Mouse (Mus musculus) hindbrain, embryonic 13.5 days (tissue): ENCODE data around the gene Oscar. TPM values are rescaled to one million over a fixed set of nuclear protein-coding genes. Genes with fewer than 3 reads are reported as not detected.
"Not testable (repeated sequence)": the region's sequence is repeated elsewhere in the genome, so short reads cannot be mapped to it uniquely, and the experiment has no call there.

Source experiments
- ATAC-seq: fragments of 200-750 bp; cut with Nextera tagmentation; 2 replicates; pipeline ENCODE4 v1.8.0; 2017; ENCODE audit warnings: moderate TSS enrichment; ENCODE audit not compliant: low FRiP score
- H3K27ac ChIP-seq: fragments of 300-500 bp; sonication (generic); 2 replicates; pipeline ENCODE4 v1.5.1; 2015; ENCODE audit warnings: inconsistent platforms, mild to moderate bottlenecking, moderate library complexity
- H3K27me3 ChIP-seq: fragments of 300-500 bp; sonication (generic); 2 replicates; pipeline ENCODE4 v1.6.1; 2015; ENCODE audit warnings: mild to moderate bottlenecking, inconsistent platforms
- H3K36me3 ChIP-seq: fragments of 300-500 bp; sonication (generic); 2 replicates; pipeline ENCODE4 v1.6.1; 2015; ENCODE audit warnings: mild to moderate bottlenecking, inconsistent platforms
- H3K4me1 ChIP-seq: fragments of 300-500 bp; sonication (generic); replicated peaks from 2 replicates; pipeline ENCODE4 v1.6.1; 2015; ENCODE audit warnings: inconsistent platforms
- H3K4me2 ChIP-seq: fragments of 300-500 bp; sonication (generic); 2 replicates; pipeline ENCODE4 v1.6.1; 2015; ENCODE audit warnings: inconsistent platforms, mild to moderate bottlenecking, moderate library complexity
- H3K4me3 ChIP-seq: fragments of 300-500 bp; sonication (generic); 2 replicates; pipeline ENCODE4 v1.5.1; 2015; ENCODE audit warnings: mild to moderate bottlenecking, inconsistent platforms
- H3K9ac ChIP-seq: fragments of 300-500 bp; sonication (generic); 2 replicates; pipeline ENCODE4 v1.6.1; 2015; ENCODE audit warnings: mild to moderate bottlenecking, inconsistent platforms
- H3K9me3 ChIP-seq: fragments of 300-500 bp; sonication (generic); 2 replicates; pipeline ENCODE4 v1.6.1; 2016; ENCODE audit warnings: inconsistent platforms
- WGBS: fragments of 180-500 bp; shearing (Covaris S2); methylation state at CpG from one replicate; pipeline ENCODE4 v1.1.7; 2015; 5-methylcytosine and 5-hydroxymethylcytosine counted together
- microRNA-seq: library from miRNA; unstranded; fragments of <30 nt; microRNA quantifications from one replicate; pipeline ENCODE4, GENCODE M21; 2016
- polyA plus RNA-seq: library from polyadenylated mRNA; unstranded; fragments of >200 nt; fragmentation: Nextera tagmentation; extraction: Ambion mirVana; gene quantifications from 2 replicates; pipeline ENCODE4 v1.2.1, GENCODE M21; 2015

The Oscar gene
- polyA plus RNA-seq, 1 experiment from 2014 or later = 0.39 TPM

DNA sequence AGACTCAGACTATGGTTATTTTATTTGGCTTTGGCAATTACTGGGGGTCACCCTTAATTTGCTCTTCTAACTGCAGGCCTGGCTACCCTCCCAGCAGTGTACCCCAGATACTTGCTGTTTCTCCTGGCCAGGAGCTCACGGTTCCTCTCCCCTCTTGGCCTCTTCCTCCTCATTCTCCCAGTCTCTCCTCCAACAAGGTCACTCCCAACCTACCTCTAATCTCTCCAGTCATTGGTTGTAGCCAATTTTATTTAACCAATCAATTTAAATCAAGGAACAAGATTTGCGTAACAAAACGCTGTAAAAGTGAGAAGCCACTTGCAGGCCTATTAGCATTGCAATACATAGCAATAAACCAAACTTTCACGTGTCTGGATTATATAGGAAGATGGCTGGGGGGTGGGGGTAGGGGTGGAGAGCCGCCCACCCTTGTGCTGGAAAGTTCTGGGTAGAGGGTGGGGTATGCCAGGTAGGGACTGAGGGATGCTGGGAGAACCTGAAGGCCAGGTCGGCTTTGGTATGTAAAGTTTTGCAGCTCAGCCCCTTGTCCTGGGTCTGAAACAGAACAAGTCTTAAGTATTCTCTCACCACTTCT lies 36.9 kb downstream of the Oscar start:
- Histone ChIP-seq H3K27me3 (no peaks in the 10 kb centered on the region), H3K4me2 (no peak overlapping the region), H3K4me3 (no peak overlapping the region), H3K36me3 (no peaks in the 10 kb centered on the region), H3K27ac (no peak overlapping the region), H3K9me3 (no peaks in the 10 kb centered on the region), H3K9ac (no peak overlapping the region), H3K4me1 (no peaks in the 10 kb centered on the region)
- ATAC-seq = no peak
- WGBS = 71% methylated on average over 6 of the region's 6 CpGs

DNA sequence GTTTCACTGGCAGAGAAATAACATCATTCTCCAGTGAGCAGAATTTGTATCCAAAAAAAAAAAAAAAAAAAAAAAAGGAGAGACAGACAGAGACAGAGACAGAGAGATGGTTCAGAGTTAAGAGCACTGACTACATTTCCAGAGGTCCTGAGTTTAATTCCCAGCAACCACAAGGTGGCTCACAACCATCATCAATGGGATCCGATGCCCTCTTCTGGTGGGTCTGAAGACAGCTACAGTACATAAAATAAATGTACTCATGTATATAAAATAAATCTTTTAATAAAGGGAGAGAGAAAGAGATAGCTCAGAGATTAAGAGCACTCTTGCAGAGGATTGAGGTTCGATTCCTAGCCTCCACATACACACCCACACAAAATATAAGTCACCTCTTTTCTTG lies 37.8 kb downstream of the Oscar start:
- no peak overlapping the region for H3K27ac ChIP-seq
- no peaks in the 10 kb centered on the region for H3K4me1 ChIP-seq
- H3K4me2 ChIP-seq = no peak overlapping the region
- H3K9me3 ChIP-seq = no peaks in the 10 kb centered on the region
- no peak for ATAC-seq
- WGBS = 89% methylated on average over 2 of the region's 2 CpGs
- H3K36me3 ChIP-seq = no peaks in the 10 kb centered on the region
- no peaks in the 10 kb centered on the region for H3K27me3 ChIP-seq
- no peak overlapping the region for H3K9ac ChIP-seq
- no peak overlapping the region for H3K4me3 ChIP-seq

DNA sequence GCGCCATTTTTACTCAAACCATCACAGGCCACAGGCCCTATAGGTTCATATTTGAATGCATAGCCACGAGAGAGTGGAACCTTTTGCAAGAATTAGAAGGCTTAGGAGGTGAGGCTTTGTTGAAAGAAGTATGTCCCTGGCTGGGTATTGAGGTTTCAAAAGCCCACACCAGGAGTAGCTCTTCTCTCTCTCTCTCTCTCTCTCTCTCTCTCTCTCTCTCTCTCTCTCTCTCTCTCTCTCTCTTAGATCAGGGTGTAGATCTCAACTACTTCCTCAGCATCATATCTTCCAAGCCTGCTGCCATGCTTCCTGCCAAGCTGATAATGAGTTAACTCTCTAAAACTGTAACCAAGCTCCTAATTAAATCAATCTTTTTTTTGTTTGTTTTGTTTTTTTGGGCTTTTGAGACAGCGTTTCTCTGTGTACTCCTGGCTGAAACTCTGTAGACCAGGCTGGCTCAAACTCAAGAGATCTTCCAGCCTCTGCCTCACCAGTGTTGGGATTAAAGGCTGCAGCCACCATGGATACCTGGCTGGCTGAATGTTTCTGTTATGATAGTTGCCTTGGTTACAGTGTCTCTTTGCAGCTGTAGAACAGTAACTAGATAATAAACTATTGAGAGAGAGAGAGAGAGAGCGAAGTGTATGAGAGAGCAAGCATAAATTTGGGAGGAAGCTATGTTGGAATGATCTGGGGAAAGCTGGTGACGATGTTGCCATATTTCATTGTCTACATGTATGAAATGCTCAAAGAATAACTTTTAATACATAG lies 39.4 kb downstream of the Oscar start:
- no peaks in the 10 kb centered on the region for H3K27me3 ChIP-seq
- no peak overlapping the region for H3K4me2 ChIP-seq
- ATAC-seq = no peak
- no peak overlapping the region for H3K9ac ChIP-seq
- 84% methylated on average over 5 of the region's 5 CpGs for WGBS
- H3K9me3 ChIP-seq = no peaks in the 10 kb centered on the region
- no peaks in the 10 kb centered on the region for H3K4me1 ChIP-seq
- no peaks in the 10 kb centered on the region for H3K36me3 ChIP-seq
- H3K4me3 ChIP-seq = no peak overlapping the region
- no peak overlapping the region for H3K27ac ChIP-seq

DNA sequence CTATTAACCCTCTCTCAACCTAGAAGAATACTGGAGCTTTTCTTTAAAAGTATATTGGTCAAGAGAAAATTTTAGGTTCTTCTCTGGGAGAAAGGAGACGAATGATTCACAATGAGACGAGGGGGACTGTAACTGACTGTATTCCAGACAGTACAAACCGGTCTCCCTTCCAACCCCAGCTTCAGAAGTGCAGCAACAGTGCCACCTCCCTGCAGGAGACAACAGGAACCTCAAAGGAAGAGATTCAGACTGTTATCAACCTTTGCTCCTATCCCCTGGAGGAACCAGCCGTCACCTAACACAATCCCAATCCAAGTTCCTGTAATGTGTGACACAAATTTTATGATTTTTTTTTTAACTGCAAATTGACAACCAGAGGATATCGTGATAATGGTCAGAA lies 41.7 kb downstream of the Oscar start:
- Histone ChIP-seq H3K4me3 (no peak overlapping the region), H3K27me3 (no peaks in the 10 kb centered on the region), H3K4me1 (no peaks in the 10 kb centered on the region), H3K27ac (no peak overlapping the region), H3K4me2 (no peak overlapping the region), H3K9me3 (no peaks in the 10 kb centered on the region), H3K9ac (no peak overlapping the region), H3K36me3 (no peaks in the 10 kb centered on the region)
- no peak for ATAC-seq
- 62% methylated on average over 5 of the region's 5 CpGs for WGBS

DNA sequence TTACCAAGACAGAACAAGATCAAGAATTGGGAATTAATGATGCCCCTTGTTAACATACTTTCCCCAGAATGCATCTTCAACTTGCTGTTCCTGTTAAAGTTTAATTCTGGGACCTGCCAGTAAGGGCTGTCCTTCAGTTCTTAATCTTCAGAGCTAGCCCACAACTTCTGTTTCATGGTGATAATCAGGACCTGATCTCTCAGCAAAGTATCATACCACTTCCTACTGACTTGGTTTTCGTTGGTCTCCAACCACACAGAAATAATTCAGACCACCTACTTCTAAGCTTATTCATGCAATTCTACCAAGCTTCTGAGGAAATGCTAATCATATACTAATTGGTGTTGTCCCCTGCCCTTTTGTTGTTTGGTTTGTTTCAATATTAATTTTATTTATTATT lies 44.1 kb downstream of the Oscar start:
- Histone ChIP-seq H3K4me2 (no peak overlapping the region), H3K4me3 (no peak overlapping the region), H3K27ac (no peak overlapping the region), H3K9me3 (no peaks in the 10 kb centered on the region), H3K4me1 (no peaks in the 10 kb centered on the region), H3K9ac (no peak overlapping the region), H3K36me3 (no peaks in the 10 kb centered on the region), H3K27me3 (no peaks in the 10 kb centered on the region)
- no peak for ATAC-seq
- 96% methylated on average over 1 of the region's 1 CpGs for WGBS

DNA sequence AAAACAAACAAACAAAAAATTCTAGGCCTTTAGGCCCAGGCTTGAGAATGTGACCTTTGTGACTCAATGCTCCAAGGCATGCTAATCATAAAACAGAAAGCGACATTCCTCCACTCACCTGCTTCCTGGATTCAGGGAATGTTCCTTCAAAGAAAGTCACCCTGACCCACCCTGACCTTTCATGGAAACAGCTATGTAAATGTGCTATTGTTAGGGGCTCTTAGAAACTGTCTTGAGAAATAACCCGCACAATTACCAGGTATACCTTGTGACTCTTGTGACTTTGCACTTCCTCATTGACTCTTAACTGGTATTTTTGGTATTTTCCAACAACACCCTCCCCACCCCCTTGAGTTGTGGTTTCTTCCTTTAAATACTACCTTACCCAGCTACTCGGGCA lies 45.4 kb downstream of the Oscar start:
- H3K4me3 ChIP-seq, H3K9me3 ChIP-seq, ATAC-seq, H3K27ac ChIP-seq, H3K4me2 ChIP-seq, H3K36me3 ChIP-seq, H3K4me1 ChIP-seq, H3K9ac ChIP-seq, H3K27me3 ChIP-seq: not testable (repeated sequence)
- WGBS = 95% methylated on average over 3 of the region's 3 CpGs

DNA sequence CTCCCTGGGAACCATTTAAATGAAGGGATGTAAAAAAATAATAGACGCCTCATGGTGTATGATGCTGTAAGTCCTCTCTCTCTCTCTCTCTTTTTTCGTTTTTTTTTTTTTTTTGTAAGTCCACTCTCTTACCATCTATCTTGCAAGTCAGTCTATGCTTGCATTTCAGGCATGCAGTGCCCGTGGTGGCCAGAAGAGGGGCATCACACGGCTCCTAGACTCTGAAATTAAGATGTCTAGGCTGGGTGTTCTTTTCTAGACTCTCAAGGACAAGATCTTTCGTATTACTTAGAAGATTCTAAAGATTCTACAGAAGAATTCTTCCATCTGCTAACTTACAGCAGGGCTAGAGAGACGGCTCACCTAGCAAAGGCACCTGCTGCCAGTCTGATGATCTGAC lies 46.2 kb downstream of the Oscar start:
- ATAC-seq = no peak
- no peak overlapping the region for H3K4me2 ChIP-seq
- H3K9me3 ChIP-seq = no peaks in the 10 kb centered on the region
- no peaks in the 10 kb centered on the region for H3K36me3 ChIP-seq
- H3K27ac ChIP-seq = no peak overlapping the region
- no peaks in the 10 kb centered on the region for H3K4me1 ChIP-seq
- H3K4me3 ChIP-seq = no peak overlapping the region
- no peaks in the 10 kb centered on the region for H3K27me3 ChIP-seq
- 68% methylated on average over 6 of the region's 6 CpGs for WGBS
- no peak overlapping the region for H3K9ac ChIP-seq

DNA sequence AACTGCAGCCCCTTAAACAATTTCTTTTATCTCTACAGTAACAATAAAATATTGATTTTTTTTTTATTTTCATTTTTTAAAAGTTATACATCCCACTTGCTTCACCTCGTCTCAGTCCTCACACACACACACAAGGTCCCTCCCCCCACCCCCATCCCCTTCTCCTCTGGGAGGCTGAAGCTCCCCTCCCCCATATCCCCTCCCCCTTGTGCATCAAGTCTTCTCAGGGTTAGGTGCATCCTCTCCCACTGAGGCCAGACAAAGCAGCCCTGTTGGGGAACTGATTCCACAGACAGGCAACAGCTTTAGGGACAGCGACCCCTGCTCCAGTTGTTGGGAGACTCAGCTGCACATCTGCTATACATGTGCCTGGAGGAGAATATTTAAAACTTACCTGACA lies 48.6 kb downstream of the Oscar start:
- no peaks in the 10 kb centered on the region for H3K36me3 ChIP-seq
- H3K27ac ChIP-seq = no peak overlapping the region
- H3K27me3 ChIP-seq = no peaks in the 10 kb centered on the region
- H3K4me3 ChIP-seq = no peak overlapping the region
- H3K9me3 ChIP-seq = no peaks in the 10 kb centered on the region
- no peak for ATAC-seq
- no peak overlapping the region for H3K9ac ChIP-seq
- no peaks in the 10 kb centered on the region for H3K4me1 ChIP-seq
- 12% methylated on average over 2 of the region's 2 CpGs for WGBS
- H3K4me2 ChIP-seq = no peak overlapping the region

Small RNA genes lying within 50 kb of the gene (microRNA-seq; reads per million reads assigned to microRNA genes)
- gene Gm25100 (not detected), gene Mir3572 (2.6 reads per million, percentile 3 among the genes with 10 or more reads in this experiment)

Other genes starting within 250 kb of the Oscar start
- 12.4 and 12.9 TPM in 2 replicates for gene Cacng8, start 225.5 kb downstream of the Oscar start, polyA plus RNA-seq
- gene Cacng6, start 192.0 kb downstream of the Oscar start, polyA plus RNA-seq = 0.13 and 0.16 TPM in 2 replicates
- gene Tarm1, start 113.5 kb downstream of the Oscar start, polyA plus RNA-seq = not detected in 2 replicates
- 481 and 487 TPM in 2 replicates for gene Ndufa3, start 1.2 kb upstream of the Oscar start, polyA plus RNA-seq
- gene Tfpt, start 13.8 kb upstream of the Oscar start, polyA plus RNA-seq = 32.9 and 37.4 TPM in 2 replicates
- 99.1 and 105 TPM in 2 replicates for gene Prpf31, start 13.8 kb upstream of the Oscar start, polyA plus RNA-seq
- gene Cnot3, start 29.1 kb upstream of the Oscar start, polyA plus RNA-seq = 47.1 and 49.9 TPM in 2 replicates
- 15.8 and 16.3 TPM in 2 replicates for gene Leng1, start 49.7 kb upstream of the Oscar start, polyA plus RNA-seq
- 4.7 and 5.8 TPM in 2 replicates for gene Tmc4, start 61.4 kb upstream of the Oscar start, polyA plus RNA-seq
- 233 and 242 TPM in 2 replicates for gene Tsen34, start 76.7 kb upstream of the Oscar start, polyA plus RNA-seq
- gene Mboat7, start 77.4 kb upstream of the Oscar start, polyA plus RNA-seq = 64.3 and 69.0 TPM in 2 replicates
- 948 and 980 TPM in 2 replicates for gene Rps9, start 87.8 kb upstream of the Oscar start, polyA plus RNA-seq
- 0.25 and 0.32 TPM in 2 replicates for gene Pirb, start 104.2 kb upstream of the Oscar start, polyA plus RNA-seq
- gene Gm15448, start 209.5 kb upstream of the Oscar start, polyA plus RNA-seq = not detected in 2 replicates
- 0.06 TPM in 1 of 2 replicates, not detected in the other for gene Pira2, start 228.9 kb upstream of the Oscar start, polyA plus RNA-seq